Mouse (Mus musculus) forebrain, embryonic 12.5 days (tissue): Measurements from ENCODE around the gene Mip. TPM values are rescaled to one million over a fixed set of nuclear protein-coding genes. Genes with fewer than 3 reads are reported as not detected.
A peak's percentile ranks its signal among the peaks of the same experiment; 100 is the strongest.
"Not testable (repeated sequence)": the region's sequence is repeated elsewhere in the genome, so short reads cannot be mapped to it uniquely, and the experiment has no call there.

Experiments
- ATAC-seq: fragments of 200-750 bp; cut with Nextera tagmentation; 2 replicates; pipeline ENCODE4 v1.8.0; 2017; ENCODE audit warnings: moderate TSS enrichment; ENCODE audit not compliant: low FRiP score
- H3K27ac ChIP-seq: fragments of 300-500 bp; sonication (generic); 2 replicates; pipeline ENCODE4 v1.5.1; 2016; ENCODE audit warnings: mild to moderate bottlenecking
- H3K27me3 ChIP-seq: fragments of 300-500 bp; sonication (generic); 2 replicates; pipeline ENCODE4 v1.6.1; 2016; ENCODE audit warnings: mild to moderate bottlenecking
- H3K36me3 ChIP-seq: fragments of 300-500 bp; sonication (generic); replicated peaks from 2 replicates; pipeline ENCODE4 v1.6.1; 2016; ENCODE audit warnings: mild to moderate bottlenecking
- H3K4me1 ChIP-seq: fragments of 300-500 bp; sonication (generic); 2 replicates; pipeline ENCODE4 v1.6.1; 2016
- H3K4me2 ChIP-seq: fragments of 300-500 bp; sonication (generic); 2 replicates; pipeline ENCODE4 v1.6.1; 2016; ENCODE audit warnings: mild to moderate bottlenecking, moderate library complexity
- H3K4me3 ChIP-seq: fragments of 300-500 bp; sonication (generic); replicated peaks from 2 replicates; pipeline ENCODE4 v1.5.1; 2016; ENCODE audit warnings: mild to moderate bottlenecking
- H3K9ac ChIP-seq: fragments of 300-500 bp; sonication (generic); 2 replicates; pipeline ENCODE4 v1.6.1; 2016; ENCODE audit warnings: mild to moderate bottlenecking
- H3K9me3 ChIP-seq: fragments of 300-500 bp; sonication (generic); 2 replicates; pipeline ENCODE4 v1.6.1; 2016
- WGBS: fragments of 180-500 bp; shearing (Covaris S2); methylation state at CpG from one replicate; pipeline ENCODE4 v1.1.7; 2016; 5-methylcytosine and 5-hydroxymethylcytosine counted together
- polyA plus RNA-seq: library from polyadenylated mRNA; unstranded; fragments of >200 nt; fragmentation: Nextera tagmentation; extraction: Ambion mirVana; gene quantifications from 2 replicates; pipeline ENCODE4 v1.2.1, GENCODE M21; 2016

Mip gene
- polyA plus RNA-seq, 1 experiment from 2014 or later: 0.42 TPM

- Histone ChIP-seq H3K4me1 (no peaks in the 10 kb centered on the region), H3K27me3 (no peaks in the 10 kb centered on the region), H3K9ac (no peak overlapping the region), H3K9me3 (no peaks in the 10 kb centered on the region), H3K27ac (no peak overlapping the region), H3K4me2 (no peak overlapping the region), H3K4me3 (no peak overlapping the region), H3K36me3 (no peaks in the 10 kb centered on the region)
- no peak for ATAC-seq
- 89% methylated on average over 4 of the region's 4 CpGs for WGBS
Measured at GRCm38 (mm10) chr10:128258953-128259352, 33.3 kb downstream of the Mip start.

DNA sequence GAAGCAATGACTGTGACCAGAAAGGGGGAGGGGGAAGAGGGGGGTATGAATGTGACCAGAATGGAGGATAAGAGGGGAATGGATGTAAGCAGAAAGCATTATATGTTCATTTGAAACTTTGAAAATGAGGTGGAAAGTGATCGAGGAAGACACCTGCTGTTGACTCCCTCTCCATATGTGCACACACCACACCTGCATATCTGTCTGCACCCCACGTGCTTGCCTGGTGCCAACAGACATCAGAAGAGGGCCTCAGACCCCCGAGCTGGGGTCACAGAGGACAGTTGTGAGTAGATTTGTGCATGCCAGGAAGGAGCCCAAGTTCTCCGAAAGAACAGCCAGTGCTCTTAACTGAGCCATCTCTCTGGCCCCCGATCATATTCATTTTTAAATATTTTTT is 34.3 kb downstream of the Mip start:
- Histone ChIP-seq H3K27me3 (no peaks in the 10 kb centered on the region), H3K9ac (no peak overlapping the region), H3K36me3 (no peaks in the 10 kb centered on the region), H3K4me2 (no peak overlapping the region), H3K4me3 (no peak overlapping the region), H3K27ac (no peak overlapping the region), H3K4me1 (no peaks in the 10 kb centered on the region), H3K9me3 (no peaks in the 10 kb centered on the region)
- 86% methylated on average over 5 of the region's 5 CpGs for WGBS
- ATAC-seq: no peak

GRCm38 (mm10) chr10:128260376-128260775 is 34.7 kb downstream of the Mip start:
- H3K4me2 ChIP-seq, ATAC-seq, H3K9me3 ChIP-seq, H3K36me3 ChIP-seq, H3K27ac ChIP-seq, H3K4me3 ChIP-seq, H3K4me1 ChIP-seq, H3K27me3 ChIP-seq, H3K9ac ChIP-seq: not testable (repeated sequence)
- 85% methylated on average over 7 of the region's 7 CpGs for WGBS

GRCm38 (mm10) chr10:128262300-128262699 is 36.7 kb downstream of the Mip start:
- no peaks in the 10 kb centered on the region for H3K4me1 ChIP-seq
- H3K4me2 ChIP-seq: no peak overlapping the region
- WGBS: 81% methylated on average over 22 of the region's 22 CpGs
- no peak for ATAC-seq
- H3K4me3 ChIP-seq: no peak overlapping the region
- no peaks in the 10 kb centered on the region for H3K27me3 ChIP-seq
- H3K9me3 ChIP-seq: no peaks in the 10 kb centered on the region
- no peak overlapping the region for H3K27ac ChIP-seq
- no peak overlapping the region for H3K9ac ChIP-seq
- H3K36me3 ChIP-seq: no peaks in the 10 kb centered on the region

DNA sequence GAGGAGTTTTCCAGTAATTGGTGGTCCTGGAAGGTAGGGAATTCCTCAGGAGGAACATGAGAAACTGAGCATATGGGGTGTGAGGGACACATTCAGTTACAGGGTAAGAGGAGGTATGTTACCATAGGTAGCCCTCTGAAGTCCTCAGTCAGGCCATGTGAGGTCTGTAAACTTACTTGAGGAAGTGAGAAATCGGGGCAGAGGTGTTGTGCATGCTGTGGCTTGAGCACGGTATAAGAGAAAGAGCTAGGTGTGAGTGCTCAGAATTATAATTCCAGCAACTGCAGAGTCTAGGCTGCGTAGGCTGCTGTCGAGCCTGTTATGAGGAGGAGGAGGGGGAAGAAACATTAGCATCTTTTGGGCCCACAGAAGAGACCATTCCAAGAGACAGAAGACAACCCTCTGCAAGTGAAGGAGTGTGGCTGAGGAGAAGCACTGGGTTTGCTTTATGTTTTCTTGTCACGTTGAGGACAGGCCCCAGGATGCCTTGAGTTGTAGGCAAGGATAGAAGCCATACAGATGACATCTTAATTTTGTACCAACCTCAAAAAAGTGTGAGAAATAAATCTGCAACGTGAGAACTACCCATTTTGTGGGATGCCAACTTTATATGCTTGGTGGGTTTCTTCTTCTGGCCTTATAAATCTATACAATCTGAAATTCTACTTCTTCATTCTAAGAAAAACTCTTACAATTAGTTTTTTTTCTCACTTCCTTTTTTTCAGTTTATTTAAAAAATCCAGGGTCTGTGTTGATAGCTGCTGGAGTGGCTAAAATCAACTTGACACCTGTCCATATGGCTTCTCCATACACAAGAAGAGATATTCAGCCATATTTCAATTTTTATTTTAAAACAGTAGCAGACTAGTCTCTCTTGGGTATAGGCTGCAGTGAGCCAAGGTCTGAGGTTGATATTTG is 38.0 kb downstream of the Mip start:
- Histone ChIP-seq H3K36me3 (no peaks in the 10 kb centered on the region), H3K27ac (no peak overlapping the region), H3K27me3 (0 out of 2 replicates have a peak, but pooled peaks cover 3% of the 10 kb centered on the region), H3K4me2 (no peak overlapping the region), H3K9me3 (no peaks in the 10 kb centered on the region), H3K4me1 (no peaks in the 10 kb centered on the region), H3K4me3 (no peak overlapping the region), H3K9ac (no peak overlapping the region)
- WGBS: 85% methylated on average over 6 of the region's 6 CpGs
- ATAC-seq: no peak

DNA sequence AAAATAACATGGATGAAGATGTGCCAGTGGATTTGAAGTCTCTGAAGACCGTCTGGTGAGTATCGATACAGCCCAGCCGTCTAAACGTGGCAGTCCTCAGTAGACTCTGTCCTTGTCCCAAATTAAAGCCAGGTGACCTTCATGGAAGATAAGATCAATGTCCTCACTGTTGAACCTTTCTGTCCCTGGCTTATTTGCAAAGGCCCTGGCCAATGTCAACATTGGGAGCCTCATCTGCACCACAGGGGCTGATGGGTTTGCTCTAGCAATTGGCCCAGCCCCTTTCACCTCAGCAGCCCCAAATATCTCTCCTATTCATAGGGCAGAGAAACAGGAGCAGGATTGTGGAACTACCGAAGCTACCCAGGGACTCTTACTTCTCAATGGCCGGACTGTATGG is 42.7 kb downstream of the Mip start, which contains the start of gene Apof:
Gene Apof, plus strand, starts transcription at position 301 of the 400 bp plus-strand sequence.
- H3K4me1 ChIP-seq: peaks cover 3% of the 10 kb centered on the region; the same call in 1 of the 2 replicates
- no peak within 1 kb of the TSS for H3K27ac ChIP-seq
- H3K27me3 ChIP-seq: 0 out of 2 replicates have a peak, but pooled peaks cover 12% of the 10 kb centered on the region
- no peaks in the 10 kb centered on the region for H3K9me3 ChIP-seq
- H3K9ac ChIP-seq: no peak within 1 kb of the TSS
- no peak for ATAC-seq
- 79% methylated on average over 6 of the region's 6 CpGs for WGBS
- H3K4me3 ChIP-seq: no peak within 1 kb of the TSS
- H3K4me2 ChIP-seq: no peak within 1 kb of the TSS
- no peaks in the 10 kb centered on the region for H3K36me3 ChIP-seq

GRCm38 (mm10) chr10:128269206-128269910 is 43.7 kb downstream of the Mip start:
- Histone ChIP-seq H3K36me3 (no peaks in the 10 kb centered on the region), H3K9me3 (no peaks in the 10 kb centered on the region), H3K4me1 (peaks cover 3% of the 10 kb centered on the region; the same call in 1 of the 2 replicates), H3K4me3 (no peak overlapping the region), H3K9ac (no peak overlapping the region), H3K27ac (no peak overlapping the region), H3K4me2 (peak overlapping the region; percentile 66; the same call in 1 of the 2 replicates), H3K27me3 (0 out of 2 replicates have a peak, but pooled peaks cover 12% of the 10 kb centered on the region)
- ATAC-seq: no peak
- WGBS: 92% methylated on average over 16 of the region's 16 CpGs

GRCm38 (mm10) chr10:128270287-128270841 is 44.7 kb downstream of the Mip start, which contains the start of gene Stat2:
TSS of gene Stat2 (plus strand) at chr10:128270559.
- Histone ChIP-seq H3K9me3 (no peaks in the 10 kb centered on the region), H3K36me3 (no peaks in the 10 kb centered on the region), H3K4me2 (peak within 1 kb of the TSS; percentile 66), H3K9ac (peak within 1 kb of the TSS; percentile 75), H3K4me3 (peak within 1 kb of the TSS; percentile 76), H3K27ac (peak within 1 kb of the TSS; percentile 69), H3K27me3 (0 out of 2 replicates have a peak, but pooled peaks cover 12% of the 10 kb centered on the region), H3K4me1 (peaks cover 3% of the 10 kb centered on the region; the same call in 1 of the 2 replicates)
- 0% methylated on average over 43 of the region's 43 CpGs for WGBS
- peak; percentile 99 for ATAC-seq

GRCm38 (mm10) chr10:128270866-128271265 is 45.2 kb downstream of the Mip start:
- no peak for ATAC-seq
- 45% methylated on average over 7 of the region's 7 CpGs for WGBS
- peak overlapping the region; percentile 69; the same call in 1 of the 2 replicates for H3K27ac ChIP-seq

DNA sequence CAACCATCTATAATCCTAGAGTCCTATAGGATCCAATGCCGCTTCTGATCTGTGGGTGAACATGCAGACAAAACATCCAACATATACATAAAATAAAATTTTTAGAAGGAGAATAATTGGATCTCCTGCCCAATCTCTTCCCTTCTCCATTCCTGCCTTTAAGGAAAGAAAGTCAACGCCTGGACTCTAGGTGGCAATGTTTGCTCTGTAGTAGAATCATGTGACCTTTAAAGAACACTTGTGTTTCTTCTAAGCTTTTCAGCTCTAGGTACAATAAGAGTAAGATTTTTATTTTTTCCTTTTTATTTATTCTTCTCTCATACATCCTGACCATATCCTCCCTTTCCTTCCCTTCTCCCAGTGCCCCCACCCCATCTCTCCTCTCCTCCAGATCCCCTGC is 46.2 kb downstream of the Mip start:
- Histone ChIP-seq H3K4me2 (no peak overlapping the region), H3K9me3 (no peaks in the 10 kb centered on the region), H3K4me3 (no peak overlapping the region), H3K27me3 (0 out of 2 replicates have a peak, but pooled peaks cover 12% of the 10 kb centered on the region), H3K9ac (no peak overlapping the region), H3K36me3 (no peaks in the 10 kb centered on the region), H3K4me1 (peaks cover 3% of the 10 kb centered on the region; the same call in 1 of the 2 replicates), H3K27ac (no peak overlapping the region)
- no peak for ATAC-seq
- WGBS: 79% methylated on average over 2 of the region's 2 CpGs

More at GRCm38 (mm10) chr10:128270866-128271265, 45.2 kb downstream of the Mip start:
- peaks cover 3% of the 10 kb centered on the region; the same call in 1 of the 2 replicates for H3K4me1 ChIP-seq
- H3K27me3 ChIP-seq: 0 out of 2 replicates have a peak, but pooled peaks cover 12% of the 10 kb centered on the region
- H3K9ac ChIP-seq: peak overlapping the region; percentile 75
- H3K9me3 ChIP-seq: no peaks in the 10 kb centered on the region
- peak overlapping the region; percentile 66 for H3K4me2 ChIP-seq
- H3K36me3 ChIP-seq: no peaks in the 10 kb centered on the region
- H3K4me3 ChIP-seq: peak overlapping the region; percentile 76

GRCm38 (mm10) chr10:128272819-128273439 is 47.3 kb downstream of the Mip start:
- H3K36me3 ChIP-seq, H3K4me1 ChIP-seq, H3K9me3 ChIP-seq, H3K27ac ChIP-seq, H3K4me2 ChIP-seq, H3K4me3 ChIP-seq, H3K9ac ChIP-seq, ATAC-seq: not testable (repeated sequence)
- WGBS: 90% methylated on average over 6 of the region's 7 CpGs
- H3K27me3 ChIP-seq: 0 out of 2 replicates have a peak, but pooled peaks cover 12% of the 10 kb centered on the region
